Mouse (Mus musculus) bone marrow macrophage, adult 2 months (primary cell): ENCODE data around the gene S1pr3. TPM values are rescaled to one million over a fixed set of nuclear protein-coding genes. Genes with fewer than 3 reads are reported as not detected.

Experiments used
- H3K27ac ChIP-seq: 2 replicates; pipeline ENCODE4 v1.5.1; 2012; ENCODE audit warnings: low read depth, low read length; ENCODE audit not compliant: insufficient read depth
- H3K4me1 ChIP-seq: 2 replicates; pipeline ENCODE4 v1.6.1; 2012; ENCODE audit warnings: low read length; ENCODE audit not compliant: control insufficient read depth, insufficient read depth
- H3K4me3 ChIP-seq: 2 replicates; pipeline ENCODE4 v1.5.1; 2012; ENCODE audit warnings: mild to moderate bottlenecking, low read length, moderate library complexity; ENCODE audit not compliant: insufficient read depth
- CTCF ChIP-seq: IDR thresholded peaks from 2 replicates; pipeline ENCODE4 v1.5.1; 2012; ENCODE audit warnings: low read depth, mild to moderate bottlenecking, low read length, moderate library complexity
- POLR2A ChIP-seq: IDR thresholded peaks from 2 replicates; pipeline ENCODE4 v1.6.1; 2012; ENCODE audit warnings: mild to moderate bottlenecking, low read depth, low read length, borderline replicate concordance
- polyA plus RNA-seq: library from polyadenylated mRNA; stranded (reverse); fragments of >200 nt; gene quantifications from 2 replicates; pipeline ENCODE4 v1.2.4, GENCODE M21; 2012; ENCODE audit not compliant: missing spikeins, insufficient read depth, insufficient read length

Gene S1pr3
- polyA plus RNA-seq, 1 experiment = not detected

GRCm38 (mm10) chr13:51379596-51379995 is 28.8 kb upstream of the S1pr3 start:
- TF ChIP-seq POLR2A (no peak), CTCF (no peak)
- H3K4me3 ChIP-seq = no peak overlapping the region
- no peaks in the 10 kb centered on the region for H3K4me1 ChIP-seq
- H3K27ac ChIP-seq = no peak overlapping the region

GRCm38 (mm10) chr13:51381498-51381897 is 26.9 kb upstream of the S1pr3 start:
- Histone ChIP-seq H3K4me1 (no peaks in the 10 kb centered on the region), H3K27ac (no peak overlapping the region), H3K4me3 (no peak overlapping the region)
- TF ChIP-seq POLR2A (no peak), CTCF (no peak)

- Histone ChIP-seq H3K4me3 (no peak overlapping the region), H3K27ac (no peak overlapping the region), H3K4me1 (peaks cover 8% of the 10 kb centered on the region; the same call in 1 of the 2 replicates)
- TF ChIP-seq POLR2A (no peak), CTCF (no peak)
Measured at GRCm38 (mm10) chr13:51384899-51385298, 23.5 kb upstream of the S1pr3 start.

- no peak overlapping the region for H3K27ac ChIP-seq
- TF ChIP-seq POLR2A (no peak), CTCF (no peak)
- peaks cover 8% of the 10 kb centered on the region; the same call in 1 of the 2 replicates for H3K4me1 ChIP-seq
- no peak overlapping the region for H3K4me3 ChIP-seq
Measured at GRCm38 (mm10) chr13:51387908-51388307, 20.5 kb upstream of the S1pr3 start.

GRCm38 (mm10) chr13:51390398-51390797 is 18.0 kb upstream of the S1pr3 start:
- Histone ChIP-seq H3K27ac (no peak overlapping the region), H3K4me1 (peaks cover 9% of the 10 kb centered on the region; the same call in 1 of the 2 replicates), H3K4me3 (no peak overlapping the region)
- no peak for TF ChIP-seq CTCF
- TF ChIP-seq POLR2A = no peak

- Histone ChIP-seq H3K4me1 (peaks cover 18% of the 10 kb centered on the region), H3K4me3 (no peak overlapping the region), H3K27ac (no peak overlapping the region)
- TF ChIP-seq CTCF (no peak), POLR2A (no peak)
Measured at GRCm38 (mm10) chr13:51391359-51391916, 17.0 kb upstream of the S1pr3 start.

GRCm38 (mm10) chr13:51392256-51392655 is 16.2 kb upstream of the S1pr3 start:
- Histone ChIP-seq H3K27ac (no peak overlapping the region), H3K4me1 (peaks cover 24% of the 10 kb centered on the region), H3K4me3 (no peak overlapping the region)
- TF ChIP-seq CTCF (no peak), POLR2A (no peak)

GRCm38 (mm10) chr13:51397861-51398260 is 10.6 kb upstream of the S1pr3 start:
- Histone ChIP-seq H3K4me3 (no peak overlapping the region), H3K27ac (peak overlapping the region; percentile 83), H3K4me1 (peaks cover 47% of the 10 kb centered on the region)
- TF ChIP-seq POLR2A (no peak), CTCF (no peak)

- TF ChIP-seq POLR2A = no peak
- no peak for TF ChIP-seq CTCF
- H3K4me1 ChIP-seq = peaks cover 52% of the 10 kb centered on the region
- peak overlapping the region; percentile 33 for H3K27ac ChIP-seq
- no peak overlapping the region for H3K4me3 ChIP-seq
Measured at GRCm38 (mm10) chr13:51399562-51399961, 8.9 kb upstream of the S1pr3 start.

GRCm38 (mm10) chr13:51400186-51400719 is 8.2 kb upstream of the S1pr3 start:
- TF ChIP-seq POLR2A (no peak), CTCF (no peak)
- H3K4me3 ChIP-seq = no peak overlapping the region
- H3K4me1 ChIP-seq = peaks cover 57% of the 10 kb centered on the region
- H3K27ac ChIP-seq = peak overlapping the region; percentile 31
